Mouse (Mus musculus) embryonic facial prominence, embryonic 12.5 days (tissue): ENCODE results near the gene Fadd. TPM values are rescaled to one million over a fixed set of nuclear protein-coding genes. Genes with fewer than 3 reads are reported as not detected.

Experiments used
- ATAC-seq: fragments of 200-750 bp; cut with Nextera tagmentation; 2 replicates; pipeline ENCODE4 v1.8.0; 2017; ENCODE audit not compliant: insufficient number of reproducible peaks, insufficient read depth, low FRiP score, low TSS enrichment
- H3K27ac ChIP-seq: fragments of 300-500 bp; sonication (generic); 2 replicates; pipeline ENCODE4 v1.5.1; 2016; ENCODE audit warnings: mild to moderate bottlenecking
- H3K27me3 ChIP-seq: fragments of 300-500 bp; sonication (generic); 2 replicates; pipeline ENCODE4 v1.6.1; 2016; ENCODE audit warnings: mild to moderate bottlenecking, moderate library complexity
- H3K36me3 ChIP-seq: fragments of 300-500 bp; sonication (generic); 2 replicates; pipeline ENCODE4 v1.6.1; 2016; ENCODE audit warnings: mild to moderate bottlenecking
- H3K4me1 ChIP-seq: fragments of 300-500 bp; sonication (generic); 2 replicates; pipeline ENCODE4 v1.6.1; 2016
- H3K4me2 ChIP-seq: fragments of 300-500 bp; sonication (generic); replicated peaks from 2 replicates; pipeline ENCODE4 v1.6.1; 2016; ENCODE audit warnings: mild to moderate bottlenecking, moderate library complexity
- H3K4me3 ChIP-seq: fragments of 300-500 bp; sonication (generic); 2 replicates; pipeline ENCODE4 v1.5.1; 2016; ENCODE audit warnings: mild to moderate bottlenecking
- H3K9ac ChIP-seq: fragments of 300-500 bp; sonication (generic); 2 replicates; pipeline ENCODE4 v1.6.1; 2016; ENCODE audit warnings: mild to moderate bottlenecking, moderate library complexity
- H3K9me3 ChIP-seq: fragments of 300-500 bp; sonication (generic); 2 replicates; pipeline ENCODE4 v1.6.1; 2016; ENCODE audit warnings: mild to moderate bottlenecking, moderate library complexity
- WGBS: fragments of 180-500 bp; shearing (Covaris S2); methylation state at CpG from one replicate; pipeline ENCODE4 v1.1.7; 2016; 5-methylcytosine and 5-hydroxymethylcytosine counted together
- polyA plus RNA-seq: library from polyadenylated mRNA; unstranded; fragments of >200 nt; fragmentation: Nextera tagmentation; extraction: Ambion mirVana; gene quantifications from 2 replicates; pipeline ENCODE4 v1.2.1, GENCODE M21; 2016

Fadd gene
- polyA plus RNA-seq, 1 experiment from 2014 or later = 10.1 TPM

DNA sequence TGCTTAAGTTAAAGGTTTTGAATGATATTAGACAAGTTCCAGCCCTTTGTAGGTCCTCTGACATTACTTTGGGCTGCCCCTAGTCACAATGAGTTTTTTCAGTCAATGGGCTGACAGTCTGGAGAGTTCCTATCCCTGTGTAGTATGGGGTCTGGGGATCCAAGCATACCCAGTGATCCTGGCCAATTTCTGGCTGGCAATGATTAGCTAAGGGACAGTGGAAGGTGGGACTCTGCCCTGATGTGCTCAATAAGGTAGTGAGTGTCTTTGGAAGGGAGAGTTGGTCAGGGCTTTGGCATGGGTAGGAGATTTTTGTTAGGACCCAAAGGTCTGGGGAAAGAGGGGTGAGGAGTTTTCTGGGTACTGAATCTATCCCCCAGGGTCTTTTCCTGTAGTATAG lies 10.7 kb downstream of the Fadd start:
- no peaks in the 10 kb centered on the region for H3K4me1 ChIP-seq
- H3K36me3 ChIP-seq = no peaks in the 10 kb centered on the region
- no peak overlapping the region for H3K27ac ChIP-seq
- no peaks in the 10 kb centered on the region for H3K9me3 ChIP-seq
- H3K27me3 ChIP-seq = no peaks in the 10 kb centered on the region
- H3K4me3 ChIP-seq = no peak overlapping the region
- H3K9ac ChIP-seq = no peak overlapping the region
- no peak for ATAC-seq
- no peak overlapping the region for H3K4me2 ChIP-seq

DNA sequence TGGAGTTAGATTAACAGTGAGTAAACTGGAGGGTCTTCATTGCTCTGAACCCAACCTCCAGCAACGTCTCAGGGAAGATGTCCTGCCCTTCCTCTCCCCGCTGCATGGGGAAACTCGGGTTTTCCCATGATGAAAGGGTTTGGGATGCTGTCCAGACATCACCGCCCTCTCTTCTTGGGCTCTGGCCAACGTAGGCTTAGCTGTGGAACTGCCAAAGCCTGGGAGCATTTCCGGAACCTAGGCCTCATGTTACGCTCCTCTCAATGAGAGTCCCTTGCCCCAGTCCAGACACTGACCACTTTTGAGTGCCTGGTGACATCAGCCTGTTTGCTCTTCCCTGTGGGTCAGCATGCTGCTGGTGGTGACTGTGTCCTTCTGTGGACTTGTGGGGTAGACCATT lies 12.8 kb downstream of the Fadd start:
- WGBS = 79% methylated on average over 7 of the region's 7 CpGs
- no peaks in the 10 kb centered on the region for H3K9me3 ChIP-seq
- no peak overlapping the region for H3K9ac ChIP-seq
- H3K4me2 ChIP-seq = no peak overlapping the region
- no peak overlapping the region for H3K4me3 ChIP-seq
- no peaks in the 10 kb centered on the region for H3K27me3 ChIP-seq
- H3K4me1 ChIP-seq = no peaks in the 10 kb centered on the region
- H3K36me3 ChIP-seq = no peaks in the 10 kb centered on the region
- H3K27ac ChIP-seq = no peak overlapping the region
- ATAC-seq = no peak

DNA sequence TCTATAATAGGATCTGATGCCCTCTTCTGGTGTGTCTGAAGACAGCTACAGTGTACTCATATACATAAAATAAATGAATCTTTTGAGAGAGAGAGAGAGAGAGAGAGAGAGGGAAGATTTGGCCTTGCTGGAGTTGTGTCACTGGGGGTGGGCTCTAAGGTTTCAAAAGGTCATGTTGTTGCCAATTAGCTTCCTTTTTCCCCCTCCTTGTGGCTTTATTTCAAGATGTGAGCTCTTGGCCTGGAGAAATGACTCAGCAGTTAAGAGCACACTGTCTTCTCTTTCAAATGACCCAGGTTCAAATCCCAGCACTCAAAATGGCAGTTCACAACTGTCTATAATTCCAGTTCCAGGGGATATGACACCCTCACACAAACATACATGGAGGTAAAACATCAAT lies 14.2 kb downstream of the Fadd start:
- no peaks in the 10 kb centered on the region for H3K27me3 ChIP-seq
- no peaks in the 10 kb centered on the region for H3K4me1 ChIP-seq
- no peak overlapping the region for H3K9ac ChIP-seq
- no peak overlapping the region for H3K4me3 ChIP-seq
- no peak overlapping the region for H3K4me2 ChIP-seq
- H3K27ac ChIP-seq = no peak overlapping the region
- H3K9me3 ChIP-seq = no peaks in the 10 kb centered on the region
- H3K36me3 ChIP-seq = no peaks in the 10 kb centered on the region
- ATAC-seq = no peak

DNA sequence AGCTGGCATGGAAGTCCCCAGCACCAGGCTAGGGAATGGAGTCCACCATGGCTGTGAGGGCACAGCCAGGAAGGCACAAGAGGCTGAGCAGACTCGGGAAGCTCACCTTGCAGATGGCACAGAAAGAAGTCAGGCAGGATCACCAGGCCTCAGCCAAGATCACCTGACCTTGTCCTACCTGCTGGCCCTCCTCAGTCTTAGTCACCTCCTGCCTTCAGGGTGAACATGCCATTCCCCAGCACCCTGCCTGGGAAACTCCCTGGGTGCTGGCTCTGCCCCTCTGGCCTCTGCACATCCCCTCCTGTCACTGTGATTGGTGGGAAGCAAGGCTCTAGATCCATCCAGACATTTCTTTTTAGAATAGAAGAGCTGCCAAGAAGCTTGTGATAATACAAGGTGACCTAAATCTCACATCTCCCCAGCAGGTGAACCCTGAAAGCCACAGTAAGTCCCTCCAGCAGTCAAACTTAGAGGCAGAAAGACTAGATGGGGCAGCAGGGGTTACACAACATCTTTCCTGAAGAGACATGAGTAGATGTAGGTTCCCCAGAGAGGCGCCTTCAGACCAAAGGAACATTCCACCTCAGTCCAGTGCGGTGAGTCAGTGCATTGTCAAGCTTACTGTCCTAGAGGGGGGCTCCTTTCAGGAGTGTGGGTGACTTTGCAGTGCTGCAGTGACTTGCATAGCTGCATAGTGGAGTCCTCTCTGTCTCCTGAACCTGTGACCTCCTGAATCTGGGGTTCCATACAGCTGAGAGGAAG lies 15.2 kb downstream of the Fadd start:
- H3K9me3 ChIP-seq = no peaks in the 10 kb centered on the region
- H3K27me3 ChIP-seq = no peaks in the 10 kb centered on the region
- no peak overlapping the region for H3K4me2 ChIP-seq
- H3K4me3 ChIP-seq = no peak overlapping the region
- H3K4me1 ChIP-seq = no peaks in the 10 kb centered on the region
- no peaks in the 10 kb centered on the region for H3K36me3 ChIP-seq
- H3K27ac ChIP-seq = no peak overlapping the region
- WGBS = 78% methylated on average over 3 of the region's 3 CpGs
- ATAC-seq = no peak
- H3K9ac ChIP-seq = no peak overlapping the region

DNA sequence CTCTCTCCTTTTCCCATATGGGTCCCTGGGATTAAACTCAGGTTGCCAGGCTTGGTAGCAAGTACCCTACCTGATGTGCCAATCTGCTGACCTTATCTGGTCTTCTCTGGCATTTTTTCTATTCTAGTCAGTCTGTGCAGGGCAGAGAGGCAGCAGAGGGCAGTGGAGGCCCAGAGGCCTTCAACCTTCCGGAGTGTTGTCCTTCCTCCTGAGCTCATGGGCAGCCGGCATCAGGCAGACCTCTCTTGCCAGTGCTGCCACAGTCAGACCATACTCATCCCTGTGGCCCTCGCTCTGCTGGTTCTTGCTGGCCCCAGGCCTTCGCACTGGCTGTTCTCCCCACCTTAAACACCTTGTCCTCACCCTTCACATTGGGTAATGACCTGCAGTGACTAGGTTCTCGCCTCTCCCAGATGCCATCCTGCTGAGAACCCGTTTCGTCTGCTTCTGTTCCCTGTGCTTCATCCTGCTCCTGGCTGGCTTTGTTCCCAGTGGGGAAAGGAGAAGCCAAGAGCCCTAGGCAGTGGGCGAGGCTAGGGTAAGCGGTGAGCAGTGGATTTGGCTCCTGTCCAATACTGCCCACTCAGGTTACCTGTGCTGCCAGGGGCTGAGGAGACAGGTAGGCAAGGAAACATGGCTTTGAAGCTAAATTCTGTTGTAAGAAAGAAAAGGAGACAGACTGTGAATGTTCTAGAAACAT lies 18.7 kb downstream of the Fadd start:
- no peak overlapping the region for H3K4me2 ChIP-seq
- H3K36me3 ChIP-seq = no peaks in the 10 kb centered on the region
- H3K4me1 ChIP-seq = no peaks in the 10 kb centered on the region
- H3K4me3 ChIP-seq = no peak overlapping the region
- no peaks in the 10 kb centered on the region for H3K9me3 ChIP-seq
- H3K27me3 ChIP-seq = no peaks in the 10 kb centered on the region
- no peak for ATAC-seq
- no peak overlapping the region for H3K27ac ChIP-seq
- H3K9ac ChIP-seq = no peak overlapping the region
- WGBS = 50% methylated on average over 9 of the region's 9 CpGs

DNA sequence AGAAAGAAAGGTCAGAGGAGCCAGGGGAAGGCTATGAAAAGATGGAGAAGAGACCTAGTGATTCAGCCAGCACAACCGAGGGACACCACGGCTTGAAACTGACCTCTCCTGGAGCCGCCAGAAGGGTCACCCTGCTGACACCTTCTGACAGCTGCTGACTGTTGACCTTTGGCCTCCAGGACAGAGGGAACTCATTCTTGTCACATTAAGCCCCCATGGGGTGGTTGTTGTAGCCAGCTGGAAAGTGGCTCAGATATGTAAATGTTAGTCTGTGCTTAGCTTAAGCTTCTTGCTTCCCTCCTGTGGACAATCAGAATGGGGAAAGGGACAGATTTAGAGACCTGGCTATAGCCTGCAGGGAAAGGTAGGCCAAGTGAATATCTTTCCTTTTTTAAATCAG lies 20.2 kb downstream of the Fadd start:
- no peak overlapping the region for H3K4me3 ChIP-seq
- no peaks in the 10 kb centered on the region for H3K27me3 ChIP-seq
- no peaks in the 10 kb centered on the region for H3K36me3 ChIP-seq
- H3K27ac ChIP-seq = no peak overlapping the region
- WGBS = 4% methylated on average over 3 of the region's 3 CpGs
- no peak overlapping the region for H3K9ac ChIP-seq
- no peak for ATAC-seq
- H3K4me1 ChIP-seq = no peaks in the 10 kb centered on the region
- H3K4me2 ChIP-seq = no peak overlapping the region
- H3K9me3 ChIP-seq = no peaks in the 10 kb centered on the region

DNA sequence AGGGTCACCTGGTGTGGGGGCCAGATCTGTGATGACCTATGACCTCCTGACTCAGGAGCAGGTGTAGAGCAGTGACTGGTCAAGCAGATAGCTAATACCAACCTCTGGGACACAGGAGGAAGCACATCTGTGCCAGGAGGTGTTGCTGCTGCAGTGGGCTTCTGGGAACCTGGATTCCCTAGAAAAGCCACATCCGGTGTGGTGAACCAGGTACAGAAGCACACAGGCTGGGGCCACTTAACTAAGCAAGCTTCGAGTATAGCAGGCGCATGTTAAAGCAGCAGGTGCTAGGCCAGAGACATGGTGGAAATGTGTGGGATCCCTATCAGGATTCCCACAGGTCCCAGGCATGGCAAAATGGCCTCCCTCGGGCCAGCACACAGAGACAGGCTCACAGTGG lies 21.7 kb downstream of the Fadd start:
- Histone ChIP-seq H3K9ac (no peak overlapping the region), H3K9me3 (no peaks in the 10 kb centered on the region), H3K27ac (no peak overlapping the region), H3K4me3 (no peak overlapping the region), H3K36me3 (no peaks in the 10 kb centered on the region), H3K27me3 (no peaks in the 10 kb centered on the region), H3K4me1 (no peaks in the 10 kb centered on the region), H3K4me2 (no peak overlapping the region)
- 80% methylated on average over 4 of the region's 4 CpGs for WGBS
- no peak for ATAC-seq

DNA sequence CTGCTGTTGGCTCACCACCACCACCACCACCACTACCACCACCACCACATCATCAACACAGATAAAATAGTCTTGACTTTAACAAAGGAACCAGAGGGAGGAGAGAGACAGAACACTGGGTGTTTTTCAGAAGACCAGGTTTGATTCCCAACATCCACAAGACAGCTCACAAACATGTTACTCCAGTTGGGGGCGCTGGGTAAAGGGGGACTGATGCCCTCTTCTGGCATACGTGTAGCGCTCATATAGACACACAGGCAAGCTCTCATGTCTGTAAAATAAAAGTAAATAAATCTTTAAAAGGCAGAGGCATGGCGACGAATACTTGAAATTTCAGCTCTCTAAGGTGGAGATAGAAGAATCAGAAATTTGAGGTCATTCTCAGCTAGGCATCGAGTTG lies 23.7 kb downstream of the Fadd start:
- Histone ChIP-seq H3K4me1 (no peaks in the 10 kb centered on the region), H3K4me2 (no peak overlapping the region), H3K9ac (no peak overlapping the region), H3K4me3 (no peak overlapping the region), H3K27me3 (no peaks in the 10 kb centered on the region), H3K27ac (no peak overlapping the region), H3K9me3 (no peaks in the 10 kb centered on the region), H3K36me3 (no peaks in the 10 kb centered on the region)
- no peak for ATAC-seq
- 49% methylated on average over 6 of the region's 6 CpGs for WGBS

DNA sequence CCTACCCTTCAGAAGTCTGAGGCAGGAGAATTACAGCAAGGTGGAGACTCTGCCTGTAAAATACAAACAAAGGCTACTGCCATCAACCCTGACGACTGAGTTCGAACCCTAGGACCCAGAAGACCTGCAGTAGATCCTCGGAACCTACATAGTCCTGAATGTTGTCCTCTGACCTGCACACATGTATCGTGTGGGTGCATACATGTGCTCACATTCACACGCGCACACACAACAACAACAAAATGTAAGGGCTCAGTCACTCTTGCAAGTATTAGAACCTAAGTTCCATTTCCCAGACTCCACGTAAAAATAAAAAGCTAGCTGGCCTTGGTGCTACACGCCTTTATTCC lies 28.2 kb downstream of the Fadd start:
- Histone ChIP-seq H3K27ac (no peak overlapping the region), H3K9me3 (no peaks in the 10 kb centered on the region), H3K4me3 (peak overlapping the region; percentile 99), H3K4me1 (peaks cover 13% of the 10 kb centered on the region), H3K9ac (peak overlapping the region; percentile 99), H3K4me2 (peak overlapping the region; percentile 81), H3K36me3 (peaks cover 20% of the 10 kb centered on the region), H3K27me3 (no peaks in the 10 kb centered on the region)
- WGBS = 29% methylated on average over 8 of the region's 8 CpGs
- no peak for ATAC-seq

DNA sequence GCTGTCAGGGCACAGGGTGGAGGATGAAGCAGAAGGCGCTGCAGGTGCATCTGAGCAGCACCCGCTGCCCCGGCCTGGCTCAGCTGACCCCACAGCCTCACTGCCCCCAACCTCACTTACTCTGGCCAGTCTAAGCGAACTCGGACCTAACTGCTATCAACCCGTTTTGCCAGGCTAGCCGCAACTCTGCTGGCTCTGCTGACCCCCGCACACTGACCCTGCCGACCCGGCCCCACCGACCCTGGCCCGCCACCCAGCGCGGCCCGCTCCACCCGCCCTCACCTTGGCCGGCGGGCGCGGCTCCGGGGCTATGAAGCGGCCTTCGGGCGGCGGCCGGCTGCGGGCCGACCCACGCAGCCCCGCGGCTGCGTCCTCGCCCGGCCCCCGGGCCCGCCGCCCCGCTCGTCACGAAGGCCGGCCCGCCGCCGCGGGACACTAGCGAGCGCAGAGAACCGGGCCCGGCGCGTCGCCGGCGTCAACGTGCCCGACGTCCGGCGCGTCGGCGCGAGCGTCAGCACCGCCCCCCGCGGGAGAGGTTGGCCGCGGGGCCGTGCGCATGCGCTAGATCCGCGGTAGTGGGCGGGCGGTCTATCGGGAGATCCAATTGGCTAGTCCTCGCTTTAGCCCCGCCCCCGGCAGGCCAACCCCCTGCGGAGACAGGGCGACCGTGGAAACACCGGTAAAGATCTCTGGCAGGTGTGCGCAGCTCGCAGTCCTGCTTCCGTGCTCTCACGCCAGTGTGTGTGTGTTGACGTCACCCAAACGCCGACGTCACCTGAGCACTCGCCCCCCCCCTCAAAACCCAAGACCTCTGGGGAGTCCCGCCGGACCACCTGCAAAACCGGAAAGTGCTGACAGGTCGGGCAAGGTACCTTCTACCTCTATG lies 28.8 kb downstream of the Fadd start, which contains the start of gene Ppfia1:
Gene Ppfia1, minus strand, starts transcription at position 493 of the 886 bp plus-strand sequence.
- WGBS = under 1% methylated on average over 89 of the region's 97 CpGs
- Histone ChIP-seq H3K9ac (peak within 1 kb of the TSS; percentile 99), H3K27me3 (no peaks in the 10 kb centered on the region), H3K36me3 (peaks cover 22% of the 10 kb centered on the region), H3K4me1 (peaks cover 13% of the 10 kb centered on the region), H3K27ac (peak within 1 kb of the TSS; percentile 65), H3K4me3 (peak within 1 kb of the TSS; percentile 99), H3K9me3 (no peaks in the 10 kb centered on the region), H3K4me2 (peak within 1 kb of the TSS; percentile 81)
- peak; percentile 89 for ATAC-seq

DNA sequence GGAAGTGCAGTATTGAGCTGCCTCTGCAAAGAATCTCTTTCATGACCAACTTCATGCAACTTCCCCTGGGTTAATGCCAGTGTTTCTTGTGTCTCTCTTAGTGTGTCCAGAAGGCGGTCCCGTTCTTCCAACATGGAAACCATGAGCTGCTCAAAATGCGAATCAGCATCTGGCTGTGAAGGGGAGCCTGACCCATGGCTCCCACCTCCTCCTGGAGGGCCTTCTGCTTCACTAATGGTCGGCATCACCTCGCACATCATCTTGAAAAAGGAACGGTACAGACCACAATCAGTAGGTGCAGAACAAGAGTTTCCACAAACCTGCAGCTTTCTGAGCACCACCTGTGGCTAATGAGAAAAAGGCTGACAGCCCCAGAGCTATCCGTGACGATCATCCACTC lies 30.0 kb downstream of the Fadd start:
- 88% methylated on average over 8 of the region's 8 CpGs for WGBS
- peak overlapping the region; percentile 99 for H3K4me3 ChIP-seq
- H3K4me1 ChIP-seq = peaks cover 13% of the 10 kb centered on the region
- H3K27me3 ChIP-seq = no peaks in the 10 kb centered on the region
- H3K36me3 ChIP-seq = peaks cover 26% of the 10 kb centered on the region
- no peak overlapping the region for H3K27ac ChIP-seq
- no peak for ATAC-seq
- H3K9ac ChIP-seq = peak overlapping the region; percentile 99
- H3K9me3 ChIP-seq = no peaks in the 10 kb centered on the region
- H3K4me2 ChIP-seq = peak overlapping the region; percentile 81

DNA sequence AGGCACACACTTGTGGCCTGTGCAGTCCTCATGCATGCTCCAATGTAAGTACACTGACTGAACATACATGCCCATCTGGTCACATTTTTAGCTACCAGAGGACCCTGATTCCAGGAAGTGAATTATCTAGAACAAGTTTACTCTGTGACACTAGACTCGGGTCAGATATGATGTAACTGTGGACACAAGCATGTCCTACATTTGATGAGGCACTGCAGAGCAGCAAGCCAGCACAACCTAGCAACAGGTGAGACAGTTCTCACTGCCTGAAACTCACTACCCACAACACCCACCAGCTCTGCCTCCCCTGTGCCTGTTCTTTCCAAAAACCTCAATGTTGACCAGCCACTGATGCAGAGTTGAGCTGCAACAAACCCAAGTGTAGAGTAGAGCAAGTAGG lies 31.5 kb downstream of the Fadd start:
- 82% methylated on average over 1 of the region's 1 CpGs for WGBS
- no peak overlapping the region for H3K27ac ChIP-seq
- no peak overlapping the region for H3K4me3 ChIP-seq
- H3K9ac ChIP-seq = no peak overlapping the region
- H3K4me2 ChIP-seq = no peak overlapping the region
- ATAC-seq = no peak
- H3K36me3 ChIP-seq = peaks cover 35% of the 10 kb centered on the region
- no peaks in the 10 kb centered on the region for H3K27me3 ChIP-seq
- no peaks in the 10 kb centered on the region for H3K9me3 ChIP-seq
- peaks cover 13% of the 10 kb centered on the region for H3K4me1 ChIP-seq
